Mouse (Mus musculus): ENCODE results near the gene Nr6a1. TPM values are rescaled to one million over a fixed set of nuclear protein-coding genes. Genes with fewer than 3 reads are reported as not detected.

Gene Nr6a1
- polyA plus RNA-seq, 1 experiment from 2014 or later: 4.5 TPM

DNA sequence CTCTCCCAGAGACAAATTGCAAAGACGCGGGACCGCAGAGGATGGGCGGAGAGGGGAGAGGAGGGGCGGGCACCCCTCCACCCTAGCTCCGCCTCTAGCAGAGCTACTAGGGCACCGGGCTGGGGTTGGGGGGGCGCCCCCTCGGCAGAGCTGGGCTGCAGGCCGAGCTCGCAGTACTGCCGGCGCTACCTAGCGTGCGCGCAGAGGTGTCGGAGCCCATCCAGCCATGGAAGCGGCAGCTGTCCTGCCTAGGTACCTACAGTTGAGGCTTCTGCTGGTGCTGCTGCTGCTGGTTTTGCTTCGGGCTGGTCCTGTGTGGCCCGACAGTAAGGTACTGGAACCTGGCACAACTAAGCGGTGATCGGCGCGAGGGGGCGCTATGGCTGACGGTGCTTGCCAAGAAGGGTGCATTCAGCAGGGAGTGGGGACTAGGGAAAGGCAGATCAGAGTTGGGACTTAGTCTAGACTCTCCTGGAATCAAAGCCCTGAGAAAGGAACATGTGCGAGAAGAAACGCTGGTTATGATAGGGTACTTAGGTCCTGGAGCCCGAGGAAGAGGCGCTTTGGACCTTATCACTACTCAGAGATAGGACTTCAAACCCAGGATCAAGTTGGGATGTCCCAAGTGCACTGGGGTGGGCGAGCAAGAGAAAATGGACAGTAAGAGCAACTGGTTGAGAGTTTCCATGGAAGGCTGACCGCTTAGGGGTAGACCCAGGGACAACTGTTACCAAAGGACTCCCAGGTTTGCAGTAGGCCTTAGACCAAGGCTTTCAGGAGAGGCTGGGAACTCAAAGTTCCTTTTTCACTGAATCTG, 4.6 kb upstream of the Nr6a1 start, which contains the start of gene Olfml2a:
Gene Olfml2a (plus strand): TSS at position 128 of the 817 bp plus-strand sequence.
- peak within 1 kb of the TSS; percentile 72 for H3K27ac ChIP-seq

DNA sequence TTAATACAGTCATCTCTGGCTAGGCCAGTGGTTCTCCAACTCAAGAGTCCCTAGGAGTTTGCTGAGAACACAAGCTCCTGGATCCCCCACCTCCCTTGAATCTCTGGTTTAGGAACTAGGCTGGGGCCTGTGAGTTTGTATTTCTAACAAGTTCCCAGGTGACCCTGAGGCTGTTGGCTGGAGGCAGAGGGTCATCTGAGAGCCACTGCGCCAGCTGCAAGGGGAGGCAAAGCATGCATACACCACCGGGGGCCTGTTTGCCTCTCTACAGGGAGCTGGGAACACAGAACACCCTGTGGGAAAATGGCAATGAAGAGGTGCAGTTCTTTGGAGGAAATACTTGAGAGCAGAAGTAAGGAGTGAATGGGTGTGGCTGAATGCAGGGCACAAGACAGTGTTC, 2.8 kb upstream of the Nr6a1 start:
- peaks cover 28% of the 10 kb centered on the region for H3K4me1 ChIP-seq
- H3K27ac ChIP-seq: no peak overlapping the region
- H3K36me3 ChIP-seq: no peaks in the 10 kb centered on the region
- DNase-seq (ENCODE audit: low spot score): no peak
- WGBS: 65% methylated on average over 2 of the region's 2 CpGs
- no peak overlapping the region for H3K4me3 ChIP-seq
- H3K27me3 ChIP-seq (ENCODE audit: insufficient read depth, poor library complexity, severe bottlenecking): peaks cover 8% of the 10 kb centered on the region
- no peaks in the 10 kb centered on the region for H3K9me3 ChIP-seq

More for the DNA sequence above, 4.6 kb upstream of the Nr6a1 start, which contains the start of gene Olfml2a:
- Histone ChIP-seq H3K27me3 (ENCODE audit: insufficient read depth, poor library complexity, severe bottlenecking) (peaks cover 15% of the 10 kb centered on the region), H3K36me3 (no peaks in the 10 kb centered on the region), H3K9me3 (no peaks in the 10 kb centered on the region), H3K4me1 (peaks cover 33% of the 10 kb centered on the region), H3K4me3 (peak within 1 kb of the TSS; percentile 61)
- DNase-seq (ENCODE audit: low spot score): peak; percentile 81
- 6% methylated on average over 32 of the region's 32 CpGs for WGBS

DNA sequence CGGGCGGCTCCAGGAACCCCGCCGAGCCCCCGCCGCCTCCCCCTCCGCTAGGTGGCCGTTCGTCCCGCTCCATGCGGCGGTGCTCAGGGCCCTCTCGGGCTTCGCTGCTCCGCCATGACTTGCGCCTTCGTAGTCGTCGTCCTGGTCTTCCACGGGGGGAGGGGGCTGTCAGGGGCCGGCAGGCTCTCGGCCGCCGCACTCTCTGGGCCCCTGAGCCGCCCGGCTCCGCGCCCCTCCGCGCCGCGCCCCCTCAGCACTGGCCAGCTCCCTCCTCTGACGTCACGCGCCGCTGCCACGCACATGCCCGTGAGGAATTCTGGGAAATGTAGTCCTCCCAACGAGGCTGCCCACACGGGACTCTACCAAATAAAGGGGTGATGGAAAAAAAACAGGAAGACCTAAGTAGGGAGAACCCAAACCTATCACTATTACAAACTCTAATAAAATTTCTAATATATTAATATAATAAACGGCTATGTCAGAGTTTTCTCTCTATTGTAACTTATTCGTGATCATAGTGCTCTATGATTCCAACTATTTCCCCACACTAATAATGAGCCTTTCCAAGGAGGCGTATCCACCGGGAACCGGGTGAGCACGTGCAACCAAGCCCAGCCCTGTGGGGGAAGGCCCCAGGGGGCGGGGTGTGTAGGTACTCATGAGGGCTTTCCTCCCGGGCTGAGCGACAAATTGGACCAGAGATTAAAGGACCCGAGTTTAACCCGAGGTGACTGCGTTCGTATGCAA, 1.2 kb downstream of the Nr6a1 start:
- WGBS: under 1% methylated on average over 51 of the region's 53 CpGs
- Histone ChIP-seq H3K9me3 (no peaks in the 10 kb centered on the region), H3K36me3 (no peaks in the 10 kb centered on the region), H3K27me3 (ENCODE audit: insufficient read depth, poor library complexity, severe bottlenecking) (peaks cover 8% of the 10 kb centered on the region), H3K4me3 (peak overlapping the region; percentile 79), H3K27ac (peak overlapping the region; percentile 86), H3K4me1 (peaks cover under 1% of the 10 kb centered on the region; the same call in 1 of the 2 replicates)
- peak; percentile 95 for DNase-seq (ENCODE audit: low spot score)

DNA sequence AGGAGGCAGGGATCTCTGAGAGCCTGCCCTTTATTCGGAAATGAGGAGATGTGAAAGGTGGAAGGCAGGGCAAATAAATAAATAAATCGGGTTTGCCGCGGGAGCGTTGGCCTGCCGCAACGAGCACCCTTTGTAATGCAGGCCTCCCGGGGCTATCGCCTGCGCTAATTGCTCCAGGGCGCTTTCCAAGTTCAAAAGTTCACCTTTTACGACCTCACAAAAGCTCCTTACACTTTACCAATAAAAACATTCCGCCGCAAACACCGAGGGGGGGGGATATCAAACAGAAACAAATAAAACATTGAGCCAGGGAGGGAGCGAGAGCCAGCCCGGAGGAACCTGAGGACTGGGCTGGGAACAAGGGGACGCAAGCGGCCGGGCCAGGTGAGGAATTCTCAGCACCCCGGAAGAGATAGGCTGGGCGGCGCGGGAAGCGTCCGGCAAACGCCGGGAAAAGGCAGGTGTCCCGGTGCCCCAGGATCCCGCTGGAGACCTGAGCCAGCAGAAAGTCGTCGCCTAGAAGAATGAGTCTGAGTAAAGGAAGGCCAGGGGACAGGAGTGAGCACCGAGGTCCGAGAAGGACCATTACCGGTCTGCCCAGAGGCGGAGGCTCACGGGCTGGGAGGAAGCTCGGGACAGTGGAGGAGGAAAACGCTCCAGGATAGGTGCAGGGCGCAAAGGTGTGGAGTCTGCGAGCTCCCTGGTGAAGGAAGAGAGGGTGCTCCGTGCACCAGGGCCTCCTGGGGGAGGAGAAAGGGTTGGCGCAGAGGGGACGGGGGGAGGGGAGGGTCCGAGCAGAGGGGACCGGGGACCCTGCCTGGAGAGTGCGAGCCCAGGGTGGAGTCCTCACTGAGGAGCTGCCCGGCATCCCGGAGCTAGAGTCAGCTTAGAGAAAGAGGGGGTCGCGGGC, 2.1 kb downstream of the Nr6a1 start:
- peak overlapping the region; percentile 79 for H3K4me3 ChIP-seq

DNA sequence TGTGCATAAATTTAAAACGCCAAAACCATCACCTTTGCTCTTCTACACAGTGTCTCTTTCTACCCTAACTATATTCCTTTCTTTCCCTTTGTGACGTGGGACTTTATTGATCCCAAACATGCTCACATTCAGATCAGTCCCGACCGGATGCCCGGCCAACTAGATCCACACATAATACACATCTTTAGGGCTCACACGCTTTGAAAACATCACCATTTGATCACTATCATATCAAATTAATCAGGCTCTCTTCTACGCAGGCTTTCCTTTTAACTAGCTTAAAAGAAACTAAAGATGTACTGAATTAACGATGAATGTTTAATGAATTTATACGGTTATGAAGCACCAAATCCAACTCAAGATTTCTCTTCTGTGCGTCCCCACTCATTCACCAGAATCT, 2.9 kb downstream of the Nr6a1 start:
- 8% methylated on average over 10 of the region's 10 CpGs for whole genome bisulfite sequencing
- Histone ChIP-seq H3K9me3 (no peaks in the 10 kb centered on the region), H3K4me1 (no peaks in the 10 kb centered on the region), H3K4me3 (peak overlapping the region; percentile 79), H3K36me3 (no peaks in the 10 kb centered on the region), H3K27ac (no peak overlapping the region), H3K27me3 (ENCODE audit: insufficient read depth, poor library complexity, severe bottlenecking) (no peaks in the 10 kb centered on the region)
- DNase-seq (ENCODE audit: low spot score): no peak

More for the DNA sequence above, 2.1 kb downstream of the Nr6a1 start:
- H3K9me3 ChIP-seq: no peaks in the 10 kb centered on the region
- WGBS: under 1% methylated on average over 51 of the region's 51 CpGs
- H3K27ac ChIP-seq: peak overlapping the region; percentile 86
- H3K4me1 ChIP-seq: no peaks in the 10 kb centered on the region
- peak; percentile 84 for DNase-seq (ENCODE audit: low spot score)
- no peaks in the 10 kb centered on the region for H3K36me3 ChIP-seq
- H3K27me3 ChIP-seq (ENCODE audit: insufficient read depth, poor library complexity, severe bottlenecking): peaks cover 2% of the 10 kb centered on the region; the same call in 1 of the 2 replicates

DNA sequence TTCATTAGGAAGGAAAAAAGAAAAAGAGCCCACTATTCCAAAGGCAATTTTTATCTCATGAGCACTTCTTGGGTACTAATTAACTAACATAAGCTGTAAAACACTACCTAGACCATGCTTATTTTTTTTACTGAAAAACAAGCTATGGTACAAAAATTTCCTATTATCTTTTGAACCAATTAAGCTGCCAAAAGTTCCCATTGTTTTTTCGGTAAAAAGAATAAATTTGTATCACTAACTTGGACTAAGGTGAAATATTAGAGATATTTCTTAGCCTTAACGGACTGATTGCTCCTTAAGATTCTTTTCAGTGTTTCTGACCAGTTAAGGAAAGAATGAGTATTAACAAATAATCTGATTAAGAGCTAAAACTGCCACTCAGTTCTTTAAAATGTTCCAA, 3.6 kb downstream of the Nr6a1 start:
- H3K9me3 ChIP-seq: no peaks in the 10 kb centered on the region
- no peaks in the 10 kb centered on the region for H3K27me3 ChIP-seq (ENCODE audit: insufficient read depth, poor library complexity, severe bottlenecking)
- H3K4me1 ChIP-seq: no peaks in the 10 kb centered on the region
- no peak for DNase-seq (ENCODE audit: low spot score)
- H3K27ac ChIP-seq: no peak overlapping the region
- WGBS: 57% methylated on average over 2 of the region's 2 CpGs
- no peaks in the 10 kb centered on the region for H3K36me3 ChIP-seq
- H3K4me3 ChIP-seq: no peak overlapping the region

DNA sequence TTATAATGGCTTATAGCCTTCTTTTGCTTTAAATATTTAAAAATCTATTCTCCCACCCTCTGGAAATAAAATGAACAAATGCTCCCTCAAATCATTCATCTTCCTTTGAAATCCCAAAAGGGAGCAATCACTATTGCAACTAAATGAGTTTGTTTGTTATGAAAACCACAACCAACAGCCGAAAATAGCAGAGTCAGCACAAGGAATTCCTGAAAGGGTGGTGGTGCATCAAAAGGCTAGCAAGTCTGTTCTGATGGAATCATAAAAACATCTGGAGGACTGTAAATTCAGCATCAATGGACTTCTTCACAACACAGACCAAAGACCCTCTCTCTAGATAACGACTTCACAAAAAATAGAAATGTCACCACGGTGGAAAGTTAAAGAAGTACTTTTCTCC, 4.0 kb downstream of the Nr6a1 start:
- Histone ChIP-seq H3K36me3 (no peaks in the 10 kb centered on the region), H3K4me3 (no peak overlapping the region), H3K4me1 (no peaks in the 10 kb centered on the region), H3K27ac (no peak overlapping the region), H3K9me3 (no peaks in the 10 kb centered on the region), H3K27me3 (ENCODE audit: insufficient read depth, poor library complexity, severe bottlenecking) (no peaks in the 10 kb centered on the region)
- WGBS: 36% methylated on average over 3 of the region's 3 CpGs
- no peak for DNase-seq (ENCODE audit: low spot score)

DNA sequence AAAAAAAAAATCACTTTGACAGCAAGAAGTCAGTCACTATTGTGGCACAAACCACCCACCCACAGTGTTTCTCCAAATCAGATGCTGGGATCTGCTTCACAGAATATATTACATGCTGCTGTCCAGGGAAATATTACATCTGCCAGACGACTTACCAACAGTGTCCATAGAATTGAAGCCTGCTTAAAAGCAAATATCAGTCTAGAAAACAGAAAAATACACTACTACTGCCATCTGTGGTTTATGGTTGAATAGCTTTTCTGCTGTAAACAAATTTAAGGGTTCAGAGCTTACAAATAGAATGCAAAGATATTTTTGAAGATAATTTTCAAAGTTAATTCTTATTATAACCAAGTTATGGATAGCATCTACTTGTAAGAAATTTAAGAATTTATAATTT, 6.1 kb downstream of the Nr6a1 start:
- Histone ChIP-seq H3K9me3 (no peaks in the 10 kb centered on the region), H3K27ac (no peak overlapping the region), H3K36me3 (no peaks in the 10 kb centered on the region), H3K27me3 (ENCODE audit: insufficient read depth, poor library complexity, severe bottlenecking) (no peaks in the 10 kb centered on the region), H3K4me3 (no peak overlapping the region), H3K4me1 (no peaks in the 10 kb centered on the region)
- no peak for DNase-seq (ENCODE audit: low spot score)
- 59% methylated on average over 1 of the region's 1 CpGs for WGBS

DNA sequence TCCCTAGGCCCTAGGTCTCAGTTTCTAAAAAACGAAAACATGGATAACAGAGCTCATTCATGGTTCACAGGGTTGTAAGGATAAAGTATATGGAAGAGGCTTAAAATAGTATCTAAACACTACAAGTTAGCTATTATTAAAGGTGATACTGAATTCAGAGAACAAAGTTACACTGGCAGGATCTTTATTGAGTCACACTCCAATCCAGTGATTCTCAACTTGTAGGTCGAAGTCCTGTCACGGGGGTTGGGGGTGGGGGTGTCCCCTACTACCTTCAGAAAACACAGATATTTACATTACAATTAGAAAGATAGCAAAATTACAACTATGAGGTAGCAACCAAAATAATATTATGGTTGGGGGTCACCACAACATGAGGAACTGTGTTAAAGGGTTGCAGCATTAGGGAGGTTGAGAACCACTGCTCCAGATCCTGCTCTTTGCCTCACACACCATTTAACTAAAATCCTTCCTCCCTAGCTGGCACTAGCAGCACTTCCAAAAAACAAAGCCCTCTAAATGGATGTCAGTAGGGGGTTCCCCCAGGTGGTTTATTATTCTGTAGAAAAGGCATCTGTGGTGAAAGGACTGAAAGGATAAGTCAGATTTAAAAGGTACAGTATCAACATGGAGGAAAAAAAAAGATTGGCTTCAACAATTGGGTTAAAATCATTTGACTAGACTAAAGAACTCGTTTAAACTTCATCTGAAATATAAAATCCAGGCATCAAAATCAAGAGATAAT, 10.4 kb downstream of the Nr6a1 start:
- DNase-seq (ENCODE audit: low spot score): no peak
- WGBS: 41% methylated on average over 4 of the region's 4 CpGs
- Histone ChIP-seq H3K27ac (no peak overlapping the region), H3K9me3 (no peaks in the 10 kb centered on the region), H3K4me1 (peaks cover 8% of the 10 kb centered on the region), H3K4me3 (no peak overlapping the region), H3K36me3 (no peaks in the 10 kb centered on the region), H3K27me3 (ENCODE audit: insufficient read depth, poor library complexity, severe bottlenecking) (no peaks in the 10 kb centered on the region)

DNA sequence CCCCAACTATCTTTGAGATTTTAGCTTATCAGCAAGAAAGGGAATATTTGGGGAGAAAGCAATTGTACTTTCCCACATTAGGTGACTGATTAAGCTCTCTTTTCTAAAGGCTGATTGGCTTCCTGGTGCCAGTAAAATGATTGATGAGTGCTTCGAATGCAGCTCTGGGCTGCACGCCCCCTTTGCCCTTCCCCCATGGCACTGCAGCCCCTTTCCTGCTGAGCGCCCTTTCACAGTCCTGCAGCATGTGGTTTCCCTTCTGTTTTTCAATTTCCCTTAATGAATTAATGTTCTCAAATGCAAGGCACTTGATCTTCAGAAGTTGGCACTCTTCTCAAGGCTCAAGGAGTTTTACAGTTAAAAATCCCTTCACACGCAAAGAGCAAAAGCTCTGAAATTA, 12.5 kb downstream of the Nr6a1 start:
- no peaks in the 10 kb centered on the region for H3K36me3 ChIP-seq
- H3K4me3 ChIP-seq: no peak overlapping the region
- no peak overlapping the region for H3K27ac ChIP-seq
- no peaks in the 10 kb centered on the region for H3K9me3 ChIP-seq
- H3K4me1 ChIP-seq: peaks cover 8% of the 10 kb centered on the region
- no peaks in the 10 kb centered on the region for H3K27me3 ChIP-seq (ENCODE audit: insufficient read depth, poor library complexity, severe bottlenecking)
- WGBS: 17% methylated on average over 4 of the region's 4 CpGs
- DNase-seq (ENCODE audit: low spot score): no peak

DNA sequence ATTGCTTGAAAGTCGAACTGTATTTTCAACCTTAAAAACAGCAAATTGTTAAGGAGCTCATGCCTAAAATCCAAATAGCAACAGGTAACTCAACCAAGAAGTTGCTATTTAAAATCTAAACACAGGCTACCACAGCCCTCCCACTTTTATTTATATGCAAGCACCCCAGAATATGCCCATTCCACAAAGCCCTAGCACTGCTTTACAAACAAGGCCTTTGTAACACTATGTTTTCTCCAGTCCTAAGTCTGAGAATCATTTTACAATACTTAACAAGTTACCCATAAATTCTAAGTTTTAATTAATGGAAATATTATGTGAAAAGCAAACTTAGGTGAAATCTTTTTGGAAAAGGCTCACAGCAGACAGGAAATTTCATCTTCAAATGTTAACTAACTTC, 13.0 kb downstream of the Nr6a1 start:
- Histone ChIP-seq H3K9me3 (no peaks in the 10 kb centered on the region), H3K4me1 (peaks cover 8% of the 10 kb centered on the region), H3K27ac (no peak overlapping the region), H3K36me3 (no peaks in the 10 kb centered on the region), H3K27me3 (ENCODE audit: insufficient read depth, poor library complexity, severe bottlenecking) (no peaks in the 10 kb centered on the region), H3K4me3 (no peak overlapping the region)
- DNase-seq (ENCODE audit: low spot score): no peak
- 41% methylated on average over 1 of the region's 1 CpGs for WGBS

DNA sequence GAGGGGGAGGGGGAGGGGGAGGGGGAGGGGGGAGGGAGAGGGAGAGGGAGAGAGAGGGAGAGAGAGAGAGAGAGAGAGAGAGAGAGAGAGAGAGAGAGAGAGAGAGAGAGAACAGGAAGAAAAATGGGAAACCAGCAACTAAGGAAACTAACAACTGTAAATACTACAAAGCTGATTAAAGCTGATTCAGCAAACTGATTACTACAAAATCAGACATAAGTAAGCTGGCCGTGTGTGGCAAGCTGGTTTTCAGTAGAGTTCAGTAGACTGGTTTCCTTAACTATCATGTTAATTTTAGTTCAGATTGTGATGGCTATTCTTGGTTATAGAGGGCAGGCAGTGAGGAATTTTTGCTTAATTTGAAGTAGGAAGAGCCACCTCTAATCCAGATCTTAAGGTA, 18.9 kb downstream of the Nr6a1 start:
- 65% methylated on average over 1 of the region's 1 CpGs for WGBS

More for the DNA sequence above, 18.9 kb downstream of the Nr6a1 start:
- Histone ChIP-seq H3K36me3 (no peaks in the 10 kb centered on the region), H3K27me3 (ENCODE audit: insufficient read depth, poor library complexity, severe bottlenecking) (no peaks in the 10 kb centered on the region), H3K4me1 (peaks cover 9% of the 10 kb centered on the region; the same call in 1 of the 2 replicates), H3K9me3 (no peaks in the 10 kb centered on the region), H3K4me3 (no peak overlapping the region), H3K27ac (no peak overlapping the region)
- DNase-seq (ENCODE audit: low spot score): no peak

All from heart, embryonic 10.5 days (tissue).